Mouse (Mus musculus) midbrain, embryonic 15.5 days (tissue): Measurements from ENCODE around the gene Ggt5. TPM values are rescaled to one million over a fixed set of nuclear protein-coding genes. Genes with fewer than 3 reads are reported as not detected.

Experiments
- ATAC-seq: fragments of 200-750 bp; cut with Nextera tagmentation; replicated peaks from 2 replicates; pipeline ENCODE4 v1.8.0; 2017; ENCODE audit warnings: moderate TSS enrichment
- H3K27ac ChIP-seq: fragments of 300-500 bp; sonication (generic); 2 replicates; pipeline ENCODE4 v1.5.1; 2015; ENCODE audit warnings: mild to moderate bottlenecking, inconsistent platforms
- H3K27me3 ChIP-seq: fragments of 300-500 bp; sonication (generic); replicated peaks from 2 replicates; pipeline ENCODE4 v1.6.1; 2015; ENCODE audit warnings: inconsistent platforms
- H3K36me3 ChIP-seq: fragments of 300-500 bp; sonication (generic); replicated peaks from 2 replicates; pipeline ENCODE4 v1.6.1; 2015; ENCODE audit warnings: inconsistent platforms
- H3K4me1 ChIP-seq: fragments of 300-500 bp; sonication (generic); 2 replicates; pipeline ENCODE4 v1.6.1; 2015; ENCODE audit warnings: inconsistent platforms
- H3K4me2 ChIP-seq: fragments of 300-500 bp; sonication (generic); 2 replicates; pipeline ENCODE4 v1.6.1; 2015; ENCODE audit warnings: inconsistent platforms, mild to moderate bottlenecking, moderate library complexity
- H3K4me3 ChIP-seq: fragments of 300-500 bp; sonication (generic); 2 replicates; pipeline ENCODE4 v1.5.1; 2015; ENCODE audit warnings: mild to moderate bottlenecking, inconsistent platforms
- H3K9ac ChIP-seq: fragments of 300-500 bp; sonication (generic); 2 replicates; pipeline ENCODE4 v1.6.1; 2015; ENCODE audit warnings: mild to moderate bottlenecking, inconsistent platforms
- H3K9me3 ChIP-seq: fragments of 300-500 bp; sonication (generic); 2 replicates; pipeline ENCODE4 v1.6.1; 2016; ENCODE audit warnings: inconsistent platforms
- WGBS: fragments of 180-500 bp; shearing (Covaris S2); methylation state at CpG from one replicate; pipeline ENCODE4 v1.1.7; 2015; ENCODE audit warnings: mixed read lengths; 5-methylcytosine and 5-hydroxymethylcytosine counted together
- polyA plus RNA-seq: library from polyadenylated mRNA; unstranded; fragments of >200 nt; fragmentation: Nextera tagmentation; extraction: Ambion mirVana; gene quantifications from 2 replicates; pipeline ENCODE4 v1.2.1, GENCODE M21; 2015

Gene Ggt5
- polyA plus RNA-seq, 1 experiment from 2014 or later: 2.2 TPM

DNA sequence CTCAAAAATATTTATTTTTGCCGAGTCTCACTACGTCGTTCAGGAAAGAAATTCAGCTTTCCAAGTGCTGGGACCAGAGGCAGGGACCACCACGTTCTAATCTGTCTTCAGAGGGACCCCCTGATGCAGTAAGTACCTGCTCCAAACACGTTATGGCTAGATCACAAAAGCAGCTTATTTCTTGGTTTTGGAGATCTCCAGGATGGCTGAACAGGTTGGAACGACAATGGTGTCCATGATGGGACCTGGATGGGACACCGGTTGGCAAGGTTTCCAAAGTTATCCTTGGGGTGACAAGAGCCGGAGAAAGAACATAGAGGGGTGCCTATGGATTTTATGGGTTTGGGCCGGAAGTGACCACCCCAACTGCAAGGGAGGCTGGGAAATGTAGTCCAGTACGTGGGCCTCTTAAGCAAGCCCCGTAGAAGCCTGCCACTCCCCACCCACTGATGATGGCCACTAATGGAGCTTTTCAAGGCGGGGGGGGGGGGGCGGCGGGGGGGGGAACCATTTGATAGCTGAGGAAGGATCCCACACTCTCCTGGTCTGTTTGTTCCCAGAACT, 44.5 kb downstream of the Ggt5 start:
- WGBS: 71% methylated on average over 14 of the region's 14 CpGs
- Histone ChIP-seq H3K36me3 (no peaks in the 10 kb centered on the region), H3K9me3 (no peaks in the 10 kb centered on the region), H3K27ac (no peak overlapping the region), H3K27me3 (no peaks in the 10 kb centered on the region), H3K4me1 (no peaks in the 10 kb centered on the region), H3K9ac (no peak overlapping the region), H3K4me2 (no peak overlapping the region), H3K4me3 (no peak overlapping the region)
- no peak for ATAC-seq

DNA sequence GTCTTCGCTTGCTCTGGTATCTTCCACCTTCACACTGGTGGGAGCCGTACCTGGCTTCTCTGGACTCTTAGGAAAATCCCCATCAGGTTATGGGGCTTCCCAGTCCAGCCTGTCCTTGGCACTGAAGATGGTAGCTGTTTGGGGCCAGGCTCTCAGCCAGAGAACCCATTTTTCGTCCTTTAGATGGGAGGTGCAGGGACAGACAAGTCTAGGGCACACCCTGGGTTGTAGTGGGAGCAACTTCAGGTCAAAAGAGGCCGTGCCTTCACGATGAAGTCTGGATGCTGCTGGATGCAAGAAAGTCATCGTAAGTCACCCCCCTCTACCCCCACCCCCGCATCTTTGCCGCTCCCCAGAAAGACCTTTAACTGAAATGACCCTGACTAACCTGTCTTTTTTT, 45.5 kb downstream of the Ggt5 start:
- Histone ChIP-seq H3K4me3 (no peak overlapping the region), H3K27me3 (no peaks in the 10 kb centered on the region), H3K36me3 (no peaks in the 10 kb centered on the region), H3K4me1 (no peaks in the 10 kb centered on the region), H3K9me3 (no peaks in the 10 kb centered on the region), H3K27ac (no peak overlapping the region), H3K9ac (no peak overlapping the region), H3K4me2 (no peak overlapping the region)
- 91% methylated on average over 8 of the region's 8 CpGs for WGBS
- no peak for ATAC-seq

DNA sequence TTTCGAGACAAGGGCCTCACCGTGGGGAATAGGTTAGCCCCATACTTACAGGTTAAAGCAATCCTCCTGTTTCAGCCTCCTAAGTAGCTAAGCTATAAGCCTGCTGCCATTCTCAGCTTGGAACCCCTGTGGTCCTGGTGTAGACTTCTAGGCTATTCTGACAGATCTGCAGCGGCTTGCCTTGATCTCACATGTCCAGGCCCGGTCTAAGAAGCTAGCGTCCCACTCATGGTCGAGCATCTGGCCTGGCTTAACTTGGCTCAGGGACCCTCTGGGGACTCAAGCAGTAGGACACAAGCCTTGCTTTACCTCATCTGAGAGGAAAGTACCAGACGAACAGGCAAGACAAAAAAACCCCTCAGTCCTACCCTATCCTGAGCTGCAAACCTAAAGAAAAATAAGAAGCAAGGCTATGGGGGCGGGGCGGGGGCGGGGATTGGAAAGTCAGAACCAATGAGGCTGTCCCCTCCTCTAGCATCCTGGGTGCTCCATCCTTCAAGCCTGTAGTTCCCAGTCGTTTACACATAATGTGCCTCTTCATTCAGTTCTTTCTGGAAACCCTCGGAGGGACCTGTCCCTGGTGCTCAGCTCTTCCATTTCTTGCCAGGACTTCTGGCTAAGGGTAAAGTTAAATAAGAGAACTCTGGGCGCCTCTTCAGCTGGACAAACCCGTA, 46.0 kb downstream of the Ggt5 start:
- H3K27ac ChIP-seq: no peak overlapping the region
- H3K36me3 ChIP-seq: no peaks in the 10 kb centered on the region
- H3K4me2 ChIP-seq: no peak overlapping the region
- no peak for ATAC-seq
- H3K4me1 ChIP-seq: no peaks in the 10 kb centered on the region
- no peaks in the 10 kb centered on the region for H3K9me3 ChIP-seq
- 74% methylated on average over 14 of the region's 14 CpGs for WGBS
- no peak overlapping the region for H3K9ac ChIP-seq
- no peaks in the 10 kb centered on the region for H3K27me3 ChIP-seq
- H3K4me3 ChIP-seq: no peak overlapping the region

- H3K27ac ChIP-seq: no peak overlapping the region
- no peaks in the 10 kb centered on the region for H3K36me3 ChIP-seq
- no peak overlapping the region for H3K4me3 ChIP-seq
- WGBS: 3% methylated on average over 9 of the region's 9 CpGs
- H3K9me3 ChIP-seq: no peaks in the 10 kb centered on the region
- no peaks in the 10 kb centered on the region for H3K4me1 ChIP-seq
- ATAC-seq: no peak
- H3K27me3 ChIP-seq: no peaks in the 10 kb centered on the region
- no peak overlapping the region for H3K4me2 ChIP-seq
- H3K9ac ChIP-seq: no peak overlapping the region
Measured at GRCm38 (mm10) chr10:75635693-75636055, 46.5 kb downstream of the Ggt5 start.

DNA sequence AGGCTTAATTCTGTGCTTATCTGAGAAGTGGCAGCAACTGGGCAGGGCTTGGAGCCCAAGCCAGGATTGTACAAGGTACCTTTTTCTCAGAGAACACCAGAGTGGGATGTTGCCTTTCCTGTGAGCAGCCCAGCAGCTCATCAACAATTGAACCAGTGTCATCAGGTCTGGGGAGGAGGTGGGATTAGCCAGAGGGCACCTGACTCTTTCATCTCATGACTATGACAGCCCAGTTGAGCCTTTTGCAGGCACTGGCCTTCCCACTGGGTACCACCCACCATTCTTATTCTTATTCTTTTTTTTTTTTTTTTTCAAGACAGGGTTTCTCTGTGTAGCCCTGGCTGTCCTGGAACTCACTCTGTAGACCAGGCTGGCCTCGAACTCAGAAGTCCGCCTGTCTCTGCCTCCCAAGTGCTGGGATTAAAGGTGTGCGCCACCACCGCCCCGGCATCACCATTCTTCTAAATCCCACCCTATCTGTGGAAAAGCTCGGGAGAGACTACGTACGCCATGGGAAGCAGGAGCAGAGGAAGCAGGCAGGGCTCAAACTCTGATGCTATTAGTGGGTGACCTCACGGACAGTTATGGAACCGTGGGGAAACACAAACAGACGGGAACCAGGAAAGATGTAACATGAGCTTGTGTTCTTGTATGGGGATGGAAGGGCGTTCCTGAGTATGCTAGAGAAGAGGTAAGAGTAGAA, 47.1 kb downstream of the Ggt5 start:
- Histone ChIP-seq H3K36me3 (no peaks in the 10 kb centered on the region), H3K4me1 (no peaks in the 10 kb centered on the region), H3K4me3 (no peak overlapping the region), H3K9ac (no peak overlapping the region), H3K27me3 (no peaks in the 10 kb centered on the region), H3K9me3 (no peaks in the 10 kb centered on the region), H3K27ac (no peak overlapping the region), H3K4me2 (no peak overlapping the region)
- WGBS: 92% methylated on average over 12 of the region's 12 CpGs
- ATAC-seq: no peak

GRCm38 (mm10) chr10:75637711-75638110, 48.6 kb downstream of the Ggt5 start:
- H3K4me3 ChIP-seq: no peak overlapping the region
- no peaks in the 10 kb centered on the region for H3K9me3 ChIP-seq
- H3K9ac ChIP-seq: no peak overlapping the region
- no peak for ATAC-seq
- H3K27me3 ChIP-seq: no peaks in the 10 kb centered on the region
- H3K4me1 ChIP-seq: no peaks in the 10 kb centered on the region
- WGBS: 91% methylated on average over 11 of the region's 11 CpGs
- H3K27ac ChIP-seq: no peak overlapping the region
- H3K4me2 ChIP-seq: no peak overlapping the region
- no peaks in the 10 kb centered on the region for H3K36me3 ChIP-seq

GRCm38 (mm10) chr10:75641721-75642222, 52.6 kb downstream of the Ggt5 start:
- H3K4me2 ChIP-seq: no peak overlapping the region
- no peak overlapping the region for H3K27ac ChIP-seq
- no peak for ATAC-seq

GRCm38 (mm10) chr10:75642436-75642835, 53.3 kb downstream of the Ggt5 start:
- no peaks in the 10 kb centered on the region for H3K9me3 ChIP-seq
- H3K27ac ChIP-seq: no peak overlapping the region
- no peak overlapping the region for H3K4me3 ChIP-seq
- H3K36me3 ChIP-seq: no peaks in the 10 kb centered on the region; the same call in 1 of the 2 replicates
- ATAC-seq: no peak
- H3K27me3 ChIP-seq: no peaks in the 10 kb centered on the region
- 78% methylated on average over 9 of the region's 9 CpGs for WGBS
- H3K4me2 ChIP-seq: no peak overlapping the region
- H3K4me1 ChIP-seq: peaks cover 16% of the 10 kb centered on the region
- no peak overlapping the region for H3K9ac ChIP-seq

More at GRCm38 (mm10) chr10:75641721-75642222, 52.6 kb downstream of the Ggt5 start:
- no peaks in the 10 kb centered on the region; the same call in 1 of the 2 replicates for H3K36me3 ChIP-seq
- H3K9me3 ChIP-seq: no peaks in the 10 kb centered on the region
- peaks cover 16% of the 10 kb centered on the region for H3K4me1 ChIP-seq
- H3K27me3 ChIP-seq: no peaks in the 10 kb centered on the region
- H3K9ac ChIP-seq: no peak overlapping the region
- 91% methylated on average over 7 of the region's 7 CpGs for WGBS
- no peak overlapping the region for H3K4me3 ChIP-seq

GRCm38 (mm10) chr10:75642891-75643290, 53.8 kb downstream of the Ggt5 start:
- peaks cover 2% of the 10 kb centered on the region; the same call in 1 of the 2 replicates for H3K36me3 ChIP-seq
- WGBS: 91% methylated on average over 2 of the region's 2 CpGs
- no peak for ATAC-seq
- H3K4me3 ChIP-seq: no peak overlapping the region
- no peaks in the 10 kb centered on the region for H3K9me3 ChIP-seq
- peaks cover 16% of the 10 kb centered on the region for H3K4me1 ChIP-seq
- no peak overlapping the region for H3K9ac ChIP-seq
- no peaks in the 10 kb centered on the region for H3K27me3 ChIP-seq
- no peak overlapping the region for H3K27ac ChIP-seq
- H3K4me2 ChIP-seq: no peak overlapping the region

DNA sequence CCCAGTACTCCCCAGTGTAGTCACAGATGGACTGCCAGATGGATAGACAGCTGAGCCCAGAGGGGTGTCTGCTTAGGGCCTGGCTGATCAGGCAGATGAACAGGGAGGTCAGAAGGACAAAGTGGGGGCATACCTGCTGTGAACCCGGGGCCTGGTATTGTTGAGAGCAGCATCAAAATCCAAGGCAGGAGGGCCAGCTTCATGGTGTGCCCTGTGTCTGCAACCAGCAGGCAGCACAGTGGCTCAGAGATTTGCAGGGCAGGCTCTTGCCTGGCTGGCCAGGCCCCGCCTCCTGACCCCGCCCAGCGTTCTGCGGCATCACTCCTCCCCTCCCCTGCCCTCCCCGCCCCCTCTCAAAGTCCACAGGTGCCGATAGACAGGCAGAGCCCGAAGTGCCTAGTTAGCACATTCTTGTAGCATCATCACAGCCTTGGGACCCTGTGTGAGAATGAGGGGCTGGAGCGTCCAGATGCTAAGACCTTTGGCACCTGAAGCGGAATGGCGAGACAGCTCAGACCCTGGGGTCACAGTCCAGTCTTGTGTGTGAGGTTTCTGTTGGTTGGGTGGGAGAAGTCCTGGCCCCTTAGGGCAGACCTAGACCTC, 54.7 kb downstream of the Ggt5 start, which contains the start of gene Susd2:
Gene Susd2, minus strand, starts transcription at position 268 of the 603 bp plus-strand sequence.
- Histone ChIP-seq H3K4me2 (peak within 1 kb of the TSS; percentile 30), H3K9me3 (no peaks in the 10 kb centered on the region), H3K27me3 (no peaks in the 10 kb centered on the region), H3K4me1 (peaks cover 16% of the 10 kb centered on the region), H3K9ac (no peak within 1 kb of the TSS; the same call in 1 of the 2 replicates), H3K36me3 (peaks cover 3% of the 10 kb centered on the region; the same call in 1 of the 2 replicates), H3K27ac (no peak within 1 kb of the TSS), H3K4me3 (no peak within 1 kb of the TSS)
- 7% methylated on average over 11 of the region's 11 CpGs for whole genome bisulfite sequencing
- ATAC-seq: peak; percentile 49

GRCm38 (mm10) chr10:75645616-75646015, 56.5 kb downstream of the Ggt5 start:
- no peak overlapping the region for H3K4me2 ChIP-seq
- no peak overlapping the region for H3K4me3 ChIP-seq
- no peak overlapping the region for H3K27ac ChIP-seq
- H3K36me3 ChIP-seq: peaks cover 10% of the 10 kb centered on the region
- peaks cover 16% of the 10 kb centered on the region for H3K4me1 ChIP-seq
- no peaks in the 10 kb centered on the region for H3K27me3 ChIP-seq
- no peak overlapping the region for H3K9ac ChIP-seq
- no peaks in the 10 kb centered on the region for H3K9me3 ChIP-seq
- ATAC-seq: no peak
- WGBS: 91% methylated on average over 8 of the region's 8 CpGs

DNA sequence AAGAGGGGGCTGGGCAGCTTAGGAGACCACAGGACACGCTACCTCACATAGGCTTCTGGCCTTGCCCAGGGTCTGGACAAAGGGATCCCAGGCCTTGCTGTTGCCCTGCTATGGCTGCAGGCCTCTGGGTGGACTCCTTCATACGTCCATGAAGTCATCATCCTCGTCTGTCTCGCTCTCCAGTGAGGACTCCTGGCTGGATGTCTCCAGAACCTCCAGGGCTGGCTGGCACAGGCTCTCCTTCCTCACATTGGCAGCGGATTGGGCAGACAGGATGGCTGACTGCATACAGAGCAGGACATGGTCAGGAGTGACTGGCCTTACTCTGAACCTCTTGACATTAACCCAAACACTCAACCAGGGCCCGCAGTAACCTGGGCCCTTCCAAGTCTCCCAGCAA, 57.3 kb downstream of the Ggt5 start:
- H3K36me3 ChIP-seq: peaks cover 13% of the 10 kb centered on the region
- H3K27me3 ChIP-seq: no peaks in the 10 kb centered on the region
- no peak for ATAC-seq
- 91% methylated on average over 6 of the region's 6 CpGs for WGBS
- no peak overlapping the region for H3K4me2 ChIP-seq
- H3K4me1 ChIP-seq: peaks cover 16% of the 10 kb centered on the region
- no peak overlapping the region for H3K9ac ChIP-seq
- no peak overlapping the region for H3K4me3 ChIP-seq
- no peaks in the 10 kb centered on the region for H3K9me3 ChIP-seq
- H3K27ac ChIP-seq: no peak overlapping the region
